Mouse (Mus musculus) megakaryocyte-erythroid progenitor cell, adult 5 weeks (primary cell): Measurements from ENCODE around the gene Car2. TPM values are rescaled to one million over a fixed set of nuclear protein-coding genes. Genes with fewer than 3 reads are reported as not detected.

ENCODE experiments used
- polyA plus RNA-seq: library from polyadenylated mRNA; stranded (reverse); fragments of >175 nt; gene quantifications from 2 replicates; pipeline ENCODE4 v1.2.3, GENCODE M21; 2012

Car2 gene
- polyA plus RNA-seq, result 161 and 201 TPM in 2 replicates

DNA sequence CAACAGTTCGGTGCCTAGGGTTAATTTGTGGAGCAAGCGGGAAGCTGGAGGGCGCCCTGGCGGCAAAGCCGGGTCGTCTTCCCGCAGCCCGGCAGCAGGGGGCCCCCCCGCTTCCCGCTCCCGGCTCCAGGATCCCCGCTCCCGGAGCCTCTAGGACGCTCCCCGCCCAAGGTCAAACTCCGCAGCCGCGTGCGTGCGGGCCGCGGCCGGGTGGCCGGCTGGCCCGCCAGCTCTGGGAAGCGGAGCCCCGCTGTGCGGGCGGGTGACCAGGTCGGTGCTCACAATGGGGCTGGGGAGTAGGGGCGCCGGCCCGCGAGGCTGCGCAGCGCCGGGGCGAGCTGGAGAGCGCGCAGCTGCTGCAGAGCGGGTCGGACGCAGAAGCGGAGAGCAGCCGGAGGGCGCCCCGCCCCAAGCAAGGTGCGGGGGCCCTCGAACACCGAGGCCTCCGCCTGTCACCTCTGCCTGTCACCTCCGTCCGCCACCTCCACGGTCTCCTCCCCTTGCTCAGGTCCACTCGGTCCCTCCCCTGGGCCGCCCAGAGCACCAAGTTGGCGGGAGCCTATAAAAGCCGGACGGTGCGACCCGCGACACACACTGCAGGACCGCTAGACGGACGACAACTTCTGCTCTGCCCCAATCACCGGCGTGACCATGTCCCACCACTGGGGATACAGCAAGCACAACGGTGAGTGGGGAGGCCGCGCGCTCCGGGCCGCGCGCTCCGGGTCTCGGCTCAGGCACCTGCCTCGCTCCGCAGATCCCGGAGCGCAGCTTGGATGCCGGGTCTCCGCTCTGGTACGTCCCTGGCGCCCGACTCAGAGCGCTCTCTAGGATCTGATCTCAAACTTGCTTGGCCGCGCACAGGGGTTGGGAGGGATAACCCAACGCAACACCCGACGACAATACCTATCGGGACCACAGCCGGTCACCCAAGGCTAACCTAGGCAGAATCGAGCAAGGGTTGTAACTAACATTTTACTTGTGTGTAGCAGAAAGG, at the start of gene Car2:
TSS of gene Car2 (plus strand) at position 172 of the 997 bp plus-strand sequence.

DNA sequence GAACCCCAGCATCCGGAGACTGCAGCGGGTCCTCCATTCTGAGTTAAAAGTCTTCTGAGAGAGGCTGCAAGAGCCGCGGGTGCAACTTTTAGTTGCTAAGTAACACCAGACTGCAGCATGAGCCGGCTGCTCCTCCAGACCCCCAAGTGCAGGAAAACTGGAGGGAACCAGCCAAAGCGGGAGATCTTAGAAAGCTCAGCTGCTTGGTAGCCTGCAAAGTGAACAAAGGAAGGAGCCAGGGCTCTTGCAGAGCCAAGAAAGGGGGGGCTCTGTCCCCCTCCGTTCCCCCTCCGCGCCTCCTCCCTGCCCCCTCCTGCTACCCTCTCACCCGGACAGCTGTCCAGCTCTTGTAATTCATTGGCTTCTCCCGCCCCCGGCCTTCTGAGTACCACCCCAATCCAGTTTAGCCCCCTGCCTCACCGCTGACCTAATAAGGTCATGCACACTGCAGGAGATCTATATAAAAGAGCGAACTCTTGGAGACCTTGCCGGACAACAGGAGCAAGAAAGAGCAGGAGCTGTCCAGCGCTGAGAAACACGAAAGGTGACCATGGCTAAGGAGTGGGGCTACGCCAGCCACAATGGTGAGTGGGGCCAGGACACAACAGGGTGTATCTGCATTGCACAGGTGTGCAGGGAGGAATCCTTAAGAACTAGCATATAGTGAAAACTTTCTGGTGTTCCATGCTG, 22.9 kb upstream of the Car2 start, which contains the start of gene Car3:
TSS of gene Car3 (plus strand) at position 491 of the 690 bp plus-strand sequence.

Other genes with a start within 250 kb of the Car2 start
- gene Car13, start 244.5 kb upstream of the Car2 start, polyA plus RNA-seq, result 0.47 and 0.91 TPM in 2 replicates
- gene Car1, start 77.9 kb upstream of the Car2 start, polyA plus RNA-seq, result 85.1 and 108 TPM in 2 replicates
- 5.7 and 7.6 TPM in 2 replicates for gene Car3, start 22.8 kb upstream of the Car2 start, polyA plus RNA-seq